Mouse (Mus musculus) lung, embryonic 16.5 days (tissue): ENCODE data around the gene Mrm1. TPM values are rescaled to one million over a fixed set of nuclear protein-coding genes. Genes with fewer than 3 reads are reported as not detected.

Experiments
- ATAC-seq: fragments of 200-750 bp; cut with Nextera tagmentation; 2 replicates; pipeline ENCODE4 v1.8.0; 2017; ENCODE audit warnings: low read depth, mild to moderate bottlenecking, moderate library complexity
- H3K27ac ChIP-seq: fragments of 300-500 bp; sonication (generic); 2 replicates; pipeline ENCODE4 v1.5.1; 2014; ENCODE audit warnings: mild to moderate bottlenecking, control low read depth, low read length
- H3K27me3 ChIP-seq: fragments of 300-500 bp; sonication (generic); 2 replicates; pipeline ENCODE4 v1.6.1; 2014; ENCODE audit warnings: low read depth, low read length, mixed read lengths; ENCODE audit not compliant: control insufficient read depth, insufficient read depth
- H3K36me3 ChIP-seq: fragments of 300-500 bp; sonication (generic); 2 replicates; pipeline ENCODE4 v1.6.1; 2014; ENCODE audit warnings: low read length; ENCODE audit not compliant: control insufficient read depth, insufficient read depth
- H3K4me1 ChIP-seq: fragments of 300-500 bp; sonication (generic); replicated peaks from 2 replicates; pipeline ENCODE4 v1.6.1; 2014; ENCODE audit warnings: low read length, mixed read lengths; ENCODE audit not compliant: control insufficient read depth, insufficient read depth
- H3K4me2 ChIP-seq: fragments of 300-500 bp; sonication (generic); 2 replicates; pipeline ENCODE4 v1.6.1; 2014; ENCODE audit warnings: low read depth, low read length, control low read depth
- H3K4me3 ChIP-seq: fragments of 300-500 bp; sonication (generic); 2 replicates; pipeline ENCODE4 v1.5.1; 2014; ENCODE audit warnings: mild to moderate bottlenecking, low read length, control low read depth
- H3K9ac ChIP-seq: fragments of 300-500 bp; sonication (generic); 2 replicates; pipeline ENCODE4 v1.6.1; 2014; ENCODE audit warnings: low read length, control low read depth
- H3K9me3 ChIP-seq: fragments of 300-500 bp; sonication (generic); 2 replicates; pipeline ENCODE4 v1.6.1; 2016; ENCODE audit warnings: low read length; ENCODE audit not compliant: control insufficient read depth
- WGBS: fragments of 180-500 bp; shearing (Covaris S2); extraction: QIAGEN DNeasy Blood & Tissue Kit; methylation state at CpG from one replicate; pipeline ENCODE4 v1.1.7; 2014; 5-methylcytosine and 5-hydroxymethylcytosine counted together
- polyA plus RNA-seq: library from polyadenylated mRNA; unstranded; fragments of >200 nt; fragmentation: Nextera tagmentation; extraction: Ambion mirVana; gene quantifications from 2 replicates; pipeline ENCODE4 v1.2.1, GENCODE M21; 2015

The Mrm1 gene
- polyA plus RNA-seq, 1 experiment from 2014 or later = 11.4 TPM

GRCm38 (mm10) chr11:84828516-84829399 is 9.4 kb upstream of the Mrm1 start, which contains the start of gene Dhrs11:
Dhrs11 (minus strand) TSS chr11:84828994.
- H3K9me3 ChIP-seq = no peaks in the 10 kb centered on the region
- no peaks in the 10 kb centered on the region for H3K27me3 ChIP-seq
- WGBS = under 1% methylated on average over 62 of the region's 62 CpGs
- peak within 1 kb of the TSS; percentile 95 for H3K4me2 ChIP-seq
- ATAC-seq = peak; percentile 97
- H3K36me3 ChIP-seq = peaks cover 14% of the 10 kb centered on the region
- peak within 1 kb of the TSS; percentile 88 for H3K9ac ChIP-seq
- peaks cover 13% of the 10 kb centered on the region for H3K4me1 ChIP-seq
- peak within 1 kb of the TSS; percentile 77 for H3K27ac ChIP-seq
- H3K4me3 ChIP-seq = peak within 1 kb of the TSS; percentile 90

- Histone ChIP-seq H3K4me1 (peaks cover 18% of the 10 kb centered on the region), H3K4me2 (peak overlapping the region; percentile 95), H3K9ac (peak overlapping the region; percentile 88), H3K27ac (peak overlapping the region; percentile 77; the same call in 1 of the 2 replicates), H3K27me3 (no peaks in the 10 kb centered on the region), H3K9me3 (no peaks in the 10 kb centered on the region), H3K4me3 (peak overlapping the region; percentile 90), H3K36me3 (peaks cover 11% of the 10 kb centered on the region)
- 45% methylated on average over 3 of the region's 3 CpGs for WGBS
- ATAC-seq = no peak
Observed at GRCm38 (mm10) chr11:84827901-84828503, 8.7 kb upstream of the Mrm1 start.

- Histone ChIP-seq H3K27me3 (no peaks in the 10 kb centered on the region), H3K4me1 (peaks cover 18% of the 10 kb centered on the region), H3K4me3 (no peak overlapping the region), H3K9ac (no peak overlapping the region), H3K36me3 (peaks cover 9% of the 10 kb centered on the region), H3K27ac (no peak overlapping the region), H3K4me2 (peak overlapping the region; percentile 13), H3K9me3 (no peaks in the 10 kb centered on the region)
- no peak for ATAC-seq
Observed at GRCm38 (mm10) chr11:84827492-84827891, 8.2 kb upstream of the Mrm1 start.

- Histone ChIP-seq H3K36me3 (0 out of 2 replicates have a peak, but pooled peaks cover under 1% of the 10 kb centered on the region), H3K27me3 (no peaks in the 10 kb centered on the region), H3K4me2 (no peak overlapping the region), H3K9me3 (no peaks in the 10 kb centered on the region), H3K9ac (no peak overlapping the region), H3K4me3 (no peak overlapping the region), H3K27ac (no peak overlapping the region), H3K4me1 (peaks cover 18% of the 10 kb centered on the region)
- WGBS = 48% methylated on average over 3 of the region's 3 CpGs
- no peak for ATAC-seq
Observed at GRCm38 (mm10) chr11:84826185-84826584, 6.9 kb upstream of the Mrm1 start.

- Histone ChIP-seq H3K4me1 (peaks cover 18% of the 10 kb centered on the region), H3K4me3 (no peak overlapping the region), H3K9ac (no peak overlapping the region), H3K9me3 (no peaks in the 10 kb centered on the region), H3K27ac (no peak overlapping the region), H3K36me3 (no peaks in the 10 kb centered on the region), H3K4me2 (no peak overlapping the region), H3K27me3 (no peaks in the 10 kb centered on the region)
- WGBS = 75% methylated on average over 10 of the region's 10 CpGs
- ATAC-seq = no peak
Observed at GRCm38 (mm10) chr11:84825261-84825807, 6.0 kb upstream of the Mrm1 start.

- H3K9ac ChIP-seq = no peak overlapping the region
- no peak overlapping the region for H3K27ac ChIP-seq
- ATAC-seq = no peak
- no peaks in the 10 kb centered on the region for H3K36me3 ChIP-seq
- H3K4me1 ChIP-seq = peaks cover 18% of the 10 kb centered on the region
- 33% methylated on average over 10 of the region's 10 CpGs for WGBS
- H3K27me3 ChIP-seq = no peaks in the 10 kb centered on the region
- H3K4me2 ChIP-seq = no peak overlapping the region
- H3K9me3 ChIP-seq = no peaks in the 10 kb centered on the region
- H3K4me3 ChIP-seq = no peak overlapping the region
Observed at GRCm38 (mm10) chr11:84823484-84823897, 4.2 kb upstream of the Mrm1 start.

- H3K4me2 ChIP-seq = no peak overlapping the region
- H3K36me3 ChIP-seq = no peaks in the 10 kb centered on the region
- no peak overlapping the region for H3K27ac ChIP-seq
- no peak for ATAC-seq
- no peak overlapping the region for H3K9ac ChIP-seq
- no peak overlapping the region for H3K4me3 ChIP-seq
- 76% methylated on average over 5 of the region's 5 CpGs for WGBS
- no peaks in the 10 kb centered on the region for H3K27me3 ChIP-seq
- peaks cover 16% of the 10 kb centered on the region for H3K4me1 ChIP-seq
- no peaks in the 10 kb centered on the region for H3K9me3 ChIP-seq
Observed at GRCm38 (mm10) chr11:84822487-84822886, 3.2 kb upstream of the Mrm1 start.

GRCm38 (mm10) chr11:84821131-84821770 is 1.9 kb upstream of the Mrm1 start:
- Histone ChIP-seq H3K9ac (no peak overlapping the region), H3K36me3 (no peaks in the 10 kb centered on the region), H3K27me3 (no peaks in the 10 kb centered on the region), H3K4me1 (peaks cover 13% of the 10 kb centered on the region), H3K27ac (no peak overlapping the region), H3K4me2 (no peak overlapping the region), H3K9me3 (no peaks in the 10 kb centered on the region), H3K4me3 (no peak overlapping the region)
- ATAC-seq = no peak
- WGBS = 87% methylated on average over 9 of the region's 9 CpGs
